Mouse (Mus musculus): Measurements from ENCODE around the gene Ttc13.
A peak's percentile ranks its signal among the peaks of the same experiment; 100 is the strongest.

Gene Ttc13

GRCm38 (mm10) chr8:124703526-124703925 is 18.3 kb downstream of the Ttc13 start:
- no peak for DNase-seq (ENCODE audit: low spot score in 2 of 2)

- DNase-seq (ENCODE audit: low spot score in 2 of 2), result no peak
Observed at GRCm38 (mm10) chr8:124702183-124702582, 19.6 kb downstream of the Ttc13 start.

GRCm38 (mm10) chr8:124701023-124701422 is 20.8 kb downstream of the Ttc13 start:
- peak in 1 of 2 experiments; percentile 19 for DNase-seq (ENCODE audit: low spot score in 2 of 2)

- no peak for DNase-seq (ENCODE audit: low spot score in 2 of 2)
Observed at GRCm38 (mm10) chr8:124700271-124700670, 21.5 kb downstream of the Ttc13 start.

- DNase-seq (ENCODE audit: low spot score in 2 of 2), result no peak
Observed at GRCm38 (mm10) chr8:124695424-124696100, 26.2 kb downstream of the Ttc13 start.

- DNase-seq (ENCODE audit: low spot score in 2 of 2), result no peak
Observed at GRCm38 (mm10) chr8:124691706-124692105, 30.1 kb downstream of the Ttc13 start.

GRCm38 (mm10) chr8:124688899-124689298 is 32.9 kb downstream of the Ttc13 start:
- DNase-seq (ENCODE audit: low spot score in 2 of 2), result no peak

- DNase-seq (ENCODE audit: low spot score in 2 of 2), result no peak
Observed at GRCm38 (mm10) chr8:124682218-124682617, 39.6 kb downstream of the Ttc13 start.

GRCm38 (mm10) chr8:124681792-124682157 is 40.0 kb downstream of the Ttc13 start:
- DNase-seq (ENCODE audit: low spot score in 2 of 2), result no peak

GRCm38 (mm10) chr8:124681077-124681791 is 40.5 kb downstream of the Ttc13 start:
- no peak for DNase-seq (ENCODE audit: low spot score in 2 of 2)

GRCm38 (mm10) chr8:124678246-124678645 is 43.5 kb downstream of the Ttc13 start:
- DNase-seq (ENCODE audit: low spot score in 2 of 2), result no peak

GRCm38 (mm10) chr8:124677486-124677885 is 44.3 kb downstream of the Ttc13 start:
- peak in 1 of 2 experiments; percentile 42 for DNase-seq (ENCODE audit: low spot score in 2 of 2)

- no peak for DNase-seq (ENCODE audit: low spot score in 2 of 2)
Observed at GRCm38 (mm10) chr8:124677078-124677477, 44.7 kb downstream of the Ttc13 start.

GRCm38 (mm10) chr8:124676661-124677060 is 45.1 kb downstream of the Ttc13 start:
- no peak for DNase-seq (ENCODE audit: low spot score in 2 of 2)

- no peak for DNase-seq (ENCODE audit: low spot score in 2 of 2)
Observed at GRCm38 (mm10) chr8:124672345-124672744, 49.4 kb downstream of the Ttc13 start.

GRCm38 (mm10) chr8:124668798-124669197 is 53.0 kb downstream of the Ttc13 start:
- DNase-seq (ENCODE audit: low spot score in 2 of 2), result no peak

- no peak for DNase-seq (ENCODE audit: low spot score in 2 of 2)
Observed at GRCm38 (mm10) chr8:124664414-124664813, 57.4 kb downstream of the Ttc13 start.

- DNase-seq (ENCODE audit: low spot score in 2 of 2), result no peak
Observed at GRCm38 (mm10) chr8:124663874-124664230, 57.9 kb downstream of the Ttc13 start.

- DNase-seq (ENCODE audit: low spot score in 2 of 2), result peak; percentile 68 to 72
Observed at GRCm38 (mm10) chr8:124663112-124663873, 58.5 kb downstream of the Ttc13 start, which contains the start of gene 2310022B05Rik. TSS of gene 2310022B05Rik (minus strand) at chr8:124663369.

- peak in 1 of 2 experiments; percentile 10 for DNase-seq (ENCODE audit: low spot score in 2 of 2)
Observed at GRCm38 (mm10) chr8:124662446-124663111, 59.2 kb downstream of the Ttc13 start.

GRCm38 (mm10) chr8:124661781-124662180 is 60.0 kb downstream of the Ttc13 start:
- DNase-seq (ENCODE audit: low spot score in 2 of 2), result no peak

- DNase-seq (ENCODE audit: low spot score in 2 of 2), result peak; percentile 72 to 74
Observed at GRCm38 (mm10) chr8:124658415-124658814, 63.4 kb downstream of the Ttc13 start.

All from spleen, postnatal 14 days (tissue).